Mouse (Mus musculus): ENCODE data around the gene Cir1. TPM values are rescaled to one million over a fixed set of nuclear protein-coding genes. Genes with fewer than 3 reads are reported as not detected.

Cir1 gene
- polyA plus RNA-seq, 1 experiment = 18.4 TPM

DNA sequence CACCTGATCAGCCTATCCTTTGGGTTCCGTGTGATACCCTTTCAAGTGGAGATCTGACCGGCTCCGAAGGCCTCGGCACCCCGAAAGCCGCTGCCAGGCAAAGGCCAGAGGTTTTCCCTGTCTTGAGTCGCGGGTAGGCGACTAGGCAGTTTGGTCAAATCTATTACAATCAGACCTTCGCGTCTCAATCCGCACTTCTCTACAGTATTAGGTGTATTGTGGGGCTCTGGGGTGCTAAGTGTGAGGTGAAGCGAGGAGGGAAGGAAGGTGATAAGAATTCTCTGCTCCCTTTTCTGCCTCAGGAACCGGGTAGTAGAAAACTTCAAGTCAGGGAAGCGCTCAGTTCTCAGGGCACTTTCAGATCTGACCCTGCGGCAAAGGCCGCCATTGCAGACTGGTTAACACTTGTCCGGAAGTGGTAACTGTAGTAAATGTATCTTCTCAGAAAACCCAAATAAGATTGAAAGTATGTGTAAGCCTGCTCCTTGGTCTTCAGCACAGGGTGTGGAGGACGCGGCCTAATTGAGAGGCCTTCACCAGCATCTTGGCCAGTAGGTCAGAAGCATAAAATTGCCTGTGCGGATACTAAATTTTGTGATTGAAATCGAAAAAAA is 31.3 kb downstream of the Cir1 start:
- H3K27me3 ChIP-seq (ENCODE audit: control insufficient read depth, insufficient read depth, low read length, poor library complexity, severe bottlenecking) = peaks cover 25% of the 10 kb centered on the region
- no peak overlapping the region for H3K27ac ChIP-seq (ENCODE audit: insufficient read depth, low read length)
- H3K9ac ChIP-seq (ENCODE audit: low read depth, poor library complexity, severe bottlenecking) = peak overlapping the region; percentile 16; the same call in 1 of the 2 replicates
- no peaks in the 10 kb centered on the region for H3K9me3 ChIP-seq (replicated peaks; ENCODE audit: control insufficient read depth, insufficient read depth, low read length, poor library complexity, severe bottlenecking)
- TF ChIP-seq POLR2A (IDR thresholded peaks at IDR 0.05; ENCODE audit: insufficient read depth, low read length) (no peak), EP300 (IDR thresholded peaks at IDR 0.05; ENCODE audit: insufficient read depth, low read depth, low read length) (no peak), CTCF (IDR thresholded peaks at IDR 0.05; ENCODE audit: low read depth, low read length) (no peak)
- no peaks in the 10 kb centered on the region for H3K4me1 ChIP-seq (ENCODE audit: control insufficient read depth, insufficient read depth, low read length)
- H3K4me3 ChIP-seq (ENCODE audit: low read depth, low read length) = peak overlapping the region; percentile 22
- no peaks in the 10 kb centered on the region for H3K36me3 ChIP-seq (ENCODE audit: control insufficient read depth, insufficient read depth, low read length, poor library complexity, severe bottlenecking)

DNA sequence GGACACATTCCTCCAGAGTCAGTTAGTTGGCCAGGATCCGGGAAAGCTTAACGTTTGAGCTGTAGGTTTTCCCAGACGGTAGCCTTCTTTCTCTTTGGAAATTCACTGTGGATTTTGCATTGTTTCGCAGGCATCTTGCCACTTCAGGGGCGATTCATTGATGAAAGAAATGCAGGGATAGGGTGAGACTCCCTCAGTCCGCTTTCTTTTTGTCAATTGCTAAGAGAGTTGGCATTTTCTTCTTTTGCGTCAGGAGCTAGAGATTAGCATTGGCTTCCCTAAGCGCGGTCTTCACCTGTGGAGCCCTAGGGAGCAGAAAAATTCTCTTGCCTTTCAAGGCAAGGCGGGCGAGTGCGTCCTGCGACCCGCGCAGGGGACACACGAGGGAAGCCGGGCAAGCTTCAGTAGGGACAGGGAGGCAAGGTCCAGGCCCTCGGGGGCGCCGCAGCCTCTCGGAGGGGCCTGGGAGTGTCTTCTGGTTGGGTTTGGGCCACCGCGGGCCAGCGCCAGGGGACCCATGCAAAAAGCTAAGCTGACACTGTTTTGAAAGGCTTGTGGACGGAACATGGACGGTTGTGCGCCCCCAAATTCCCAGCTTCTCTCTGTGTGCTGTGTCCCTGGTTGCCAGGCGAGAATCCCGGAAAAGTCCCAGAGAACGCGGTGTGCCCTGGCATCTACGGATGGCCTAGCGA is 32.0 kb downstream of the Cir1 start:
- H3K27ac ChIP-seq (ENCODE audit: insufficient read depth, low read length) = no peak overlapping the region
- peak overlapping the region; percentile 16; the same call in 1 of the 2 replicates for H3K9ac ChIP-seq (ENCODE audit: low read depth, poor library complexity, severe bottlenecking)
- H3K27me3 ChIP-seq (ENCODE audit: control insufficient read depth, insufficient read depth, low read length, poor library complexity, severe bottlenecking) = peaks cover 25% of the 10 kb centered on the region

DNA sequence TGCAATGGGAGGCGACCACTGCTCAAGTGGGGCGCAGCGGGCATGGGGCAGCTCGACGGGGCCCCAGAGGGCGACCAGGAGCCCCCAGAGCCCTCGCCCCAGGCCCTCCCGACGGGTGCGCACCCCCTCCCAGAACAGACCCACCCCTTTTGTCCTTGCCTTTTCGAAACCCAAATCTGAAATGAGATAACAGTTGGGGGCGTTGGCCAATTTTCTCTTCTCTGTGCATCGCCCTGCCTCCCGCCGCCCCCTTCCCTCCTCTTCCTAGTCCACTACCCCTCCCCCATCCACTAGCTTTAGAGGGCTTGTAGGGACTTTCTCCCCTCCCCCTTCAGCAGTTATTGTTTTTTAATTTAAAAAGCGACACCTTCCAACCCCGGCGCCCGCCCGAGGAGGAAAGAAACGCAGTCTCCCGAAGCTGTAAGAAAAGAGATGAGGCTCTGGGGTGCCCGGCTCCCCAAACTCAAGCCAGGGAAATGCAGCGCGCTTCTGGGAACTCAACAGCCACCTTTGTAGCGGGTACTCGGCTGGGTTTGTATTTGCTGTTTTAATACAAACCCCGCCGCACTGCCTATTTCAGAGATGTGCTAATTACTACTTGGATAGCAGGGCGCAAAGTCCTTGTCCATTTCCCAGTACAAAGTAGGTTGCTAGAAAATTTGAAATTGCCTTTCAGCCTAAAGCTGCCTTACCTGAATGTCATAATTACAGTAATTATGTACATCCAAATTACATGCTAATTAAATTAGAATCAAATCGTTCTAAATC is 33.0 kb downstream of the Cir1 start:
- no peaks in the 10 kb centered on the region for H3K9me3 ChIP-seq (replicated peaks; ENCODE audit: control insufficient read depth, insufficient read depth, low read length, poor library complexity, severe bottlenecking)
- TF ChIP-seq EP300 (IDR thresholded peaks at IDR 0.05; ENCODE audit: insufficient read depth, low read depth, low read length) (no peak), POLR2A (IDR thresholded peaks at IDR 0.05; ENCODE audit: insufficient read depth, low read length) (no peak), CTCF (IDR thresholded peaks at IDR 0.05; ENCODE audit: low read depth, low read length) (no peak)
- no peak overlapping the region for H3K27ac ChIP-seq (ENCODE audit: insufficient read depth, low read length)
- H3K36me3 ChIP-seq (ENCODE audit: control insufficient read depth, insufficient read depth, low read length, poor library complexity, severe bottlenecking) = no peaks in the 10 kb centered on the region
- H3K27me3 ChIP-seq (ENCODE audit: control insufficient read depth, insufficient read depth, low read length, poor library complexity, severe bottlenecking) = peaks cover 25% of the 10 kb centered on the region
- H3K9ac ChIP-seq (ENCODE audit: low read depth, poor library complexity, severe bottlenecking) = no peak overlapping the region
- peak overlapping the region; percentile 45 for H3K4me3 ChIP-seq (ENCODE audit: low read depth, low read length)
- H3K4me1 ChIP-seq (ENCODE audit: control insufficient read depth, insufficient read depth, low read length) = no peaks in the 10 kb centered on the region

More for the DNA sequence above, 32.0 kb downstream of the Cir1 start:
- H3K4me3 ChIP-seq (ENCODE audit: low read depth, low read length) = peak overlapping the region; percentile 22
- H3K4me1 ChIP-seq (ENCODE audit: control insufficient read depth, insufficient read depth, low read length) = no peaks in the 10 kb centered on the region
- H3K36me3 ChIP-seq (ENCODE audit: control insufficient read depth, insufficient read depth, low read length, poor library complexity, severe bottlenecking) = no peaks in the 10 kb centered on the region
- H3K9me3 ChIP-seq (replicated peaks; ENCODE audit: control insufficient read depth, insufficient read depth, low read length, poor library complexity, severe bottlenecking) = no peaks in the 10 kb centered on the region
- TF ChIP-seq CTCF (IDR thresholded peaks at IDR 0.05; ENCODE audit: low read depth, low read length) (no peak), POLR2A (IDR thresholded peaks at IDR 0.05; ENCODE audit: insufficient read depth, low read length) (no peak), EP300 (IDR thresholded peaks at IDR 0.05; ENCODE audit: insufficient read depth, low read depth, low read length) (no peak)

DNA sequence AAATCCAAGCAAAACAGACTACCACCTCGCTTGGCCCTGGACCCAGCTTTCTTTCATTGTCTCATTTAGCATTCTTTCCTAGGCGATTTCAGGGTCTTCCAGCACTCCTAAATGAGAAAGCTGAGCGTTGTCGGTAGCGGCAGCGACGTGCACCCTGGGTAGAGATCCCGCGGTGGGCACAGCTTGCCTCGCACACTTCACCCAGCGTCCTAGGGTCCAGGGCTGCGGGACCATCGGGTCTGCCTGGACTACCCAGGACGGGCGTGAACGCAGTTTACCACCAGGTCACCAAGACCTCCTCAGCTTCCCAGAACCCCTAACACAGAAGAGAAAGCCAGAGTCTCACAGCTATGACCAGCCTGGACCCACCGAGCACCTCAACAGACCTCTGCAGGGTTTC is 33.6 kb downstream of the Cir1 start:
- H3K9ac ChIP-seq (ENCODE audit: low read depth, poor library complexity, severe bottlenecking) = no peak overlapping the region

DNA sequence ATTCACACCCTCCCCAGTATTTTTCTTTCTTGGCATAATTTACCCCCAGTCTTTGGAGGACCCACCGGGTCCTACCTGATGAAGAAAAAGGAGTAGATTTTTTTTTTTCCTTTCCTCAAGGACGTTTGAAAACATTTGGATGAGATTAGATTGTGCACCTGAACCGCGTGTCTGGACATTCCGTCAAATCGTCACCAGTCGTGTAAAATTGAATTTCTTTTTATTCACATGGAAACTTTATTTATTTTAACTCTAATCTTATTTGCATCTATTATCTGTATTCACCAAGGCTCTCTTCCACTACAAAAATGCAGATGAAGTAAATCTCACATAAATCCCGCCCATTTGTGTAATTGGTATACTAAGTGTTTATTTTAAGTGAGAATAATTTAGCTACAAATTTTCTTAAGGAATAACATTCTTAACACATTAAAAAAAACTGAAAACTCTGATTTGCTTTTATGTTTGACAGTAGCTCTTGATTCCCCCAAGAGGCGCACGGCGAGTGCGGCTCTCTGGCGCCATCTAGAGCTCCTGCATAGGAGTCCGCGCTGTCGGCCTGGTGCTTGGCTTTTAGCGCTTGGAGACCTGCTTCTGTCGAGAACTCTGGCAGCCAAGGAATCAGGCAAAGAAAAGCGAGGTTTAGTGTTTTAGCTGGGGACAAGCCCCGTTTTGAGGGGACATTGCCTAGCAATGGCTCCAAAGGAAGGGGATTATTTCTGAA is 34.2 kb downstream of the Cir1 start:
- H3K36me3 ChIP-seq (ENCODE audit: control insufficient read depth, insufficient read depth, low read length, poor library complexity, severe bottlenecking) = no peaks in the 10 kb centered on the region
- H3K27me3 ChIP-seq (ENCODE audit: control insufficient read depth, insufficient read depth, low read length, poor library complexity, severe bottlenecking) = peaks cover 32% of the 10 kb centered on the region
- no peak overlapping the region for H3K27ac ChIP-seq (ENCODE audit: insufficient read depth, low read length)
- H3K9me3 ChIP-seq (replicated peaks; ENCODE audit: control insufficient read depth, insufficient read depth, low read length, poor library complexity, severe bottlenecking) = no peaks in the 10 kb centered on the region
- peak overlapping the region; percentile 45; the same call in 1 of the 2 replicates for H3K4me3 ChIP-seq (ENCODE audit: low read depth, low read length)
- no peaks in the 10 kb centered on the region for H3K4me1 ChIP-seq (ENCODE audit: control insufficient read depth, insufficient read depth, low read length)
- no peak overlapping the region for H3K9ac ChIP-seq (ENCODE audit: low read depth, poor library complexity, severe bottlenecking)
- TF ChIP-seq EP300 (IDR thresholded peaks at IDR 0.05; ENCODE audit: insufficient read depth, low read depth, low read length) (no peak), CTCF (IDR thresholded peaks at IDR 0.05; ENCODE audit: low read depth, low read length) (peak; percentile 91)

More for the DNA sequence above, 33.6 kb downstream of the Cir1 start:
- Histone ChIP-seq H3K9me3 (replicated peaks; ENCODE audit: control insufficient read depth, insufficient read depth, low read length, poor library complexity, severe bottlenecking) (no peaks in the 10 kb centered on the region), H3K27me3 (ENCODE audit: control insufficient read depth, insufficient read depth, low read length, poor library complexity, severe bottlenecking) (peaks cover 26% of the 10 kb centered on the region), H3K27ac (ENCODE audit: insufficient read depth, low read length) (no peak overlapping the region), H3K4me3 (ENCODE audit: low read depth, low read length) (peak overlapping the region; percentile 45), H3K36me3 (ENCODE audit: control insufficient read depth, insufficient read depth, low read length, poor library complexity, severe bottlenecking) (no peaks in the 10 kb centered on the region), H3K4me1 (ENCODE audit: control insufficient read depth, insufficient read depth, low read length) (no peaks in the 10 kb centered on the region)
- no peak for TF ChIP-seq POLR2A (IDR thresholded peaks at IDR 0.05; ENCODE audit: insufficient read depth, low read length)
- no peak for TF ChIP-seq CTCF (IDR thresholded peaks at IDR 0.05; ENCODE audit: low read depth, low read length)
- TF ChIP-seq EP300 (IDR thresholded peaks at IDR 0.05; ENCODE audit: insufficient read depth, low read depth, low read length) = no peak
